Mouse (Mus musculus): Measurements from ENCODE around the gene 4930412O13Rik.

The 4930412O13Rik gene

GRCm38 (mm10) chr2:9881051-9881591, at the start of gene 4930412O13Rik:
Gene 4930412O13Rik, plus strand, starts transcription at chr2:9881252.
- DNase-seq (ENCODE audit: low spot score), result no peak

- DNase-seq (ENCODE audit: low spot score), result no peak
Observed at GRCm38 (mm10) chr2:9833712-9834111, 47.3 kb upstream of the 4930412O13Rik start.

- no peak for DNase-seq (ENCODE audit: low spot score)
Observed at GRCm38 (mm10) chr2:9835195-9835594, 45.9 kb upstream of the 4930412O13Rik start.

GRCm38 (mm10) chr2:9852851-9853576, 28.0 kb upstream of the 4930412O13Rik start:
- DNase-seq (ENCODE audit: low spot score), result no peak

- no peak for DNase-seq (ENCODE audit: low spot score)
Observed at GRCm38 (mm10) chr2:9855861-9856260, 25.2 kb upstream of the 4930412O13Rik start.

- DNase-seq (ENCODE audit: low spot score), result no peak
Observed at GRCm38 (mm10) chr2:9860698-9861097, 20.4 kb upstream of the 4930412O13Rik start.

GRCm38 (mm10) chr2:9867092-9867825, 13.8 kb upstream of the 4930412O13Rik start:
- no peak for DNase-seq (ENCODE audit: low spot score)

GRCm38 (mm10) chr2:9871141-9871716, 9.8 kb upstream of the 4930412O13Rik start:
- DNase-seq (ENCODE audit: low spot score), result no peak

- no peak for DNase-seq (ENCODE audit: low spot score)
Observed at GRCm38 (mm10) chr2:9871798-9872197, 9.3 kb upstream of the 4930412O13Rik start.

- no peak for DNase-seq (ENCODE audit: low spot score)
Observed at GRCm38 (mm10) chr2:9872682-9873081, 8.4 kb upstream of the 4930412O13Rik start.

- no peak for DNase-seq (ENCODE audit: low spot score)
Observed at GRCm38 (mm10) chr2:9873757-9874156, 7.3 kb upstream of the 4930412O13Rik start.

GRCm38 (mm10) chr2:9874467-9875219, 6.4 kb upstream of the 4930412O13Rik start:
- no peak for DNase-seq (ENCODE audit: low spot score)

GRCm38 (mm10) chr2:9875220-9875619, 5.8 kb upstream of the 4930412O13Rik start:
- DNase-seq (ENCODE audit: low spot score), result no peak

- DNase-seq (ENCODE audit: low spot score), result no peak
Observed at GRCm38 (mm10) chr2:9875676-9876357, 5.2 kb upstream of the 4930412O13Rik start.

- DNase-seq (ENCODE audit: low spot score), result no peak
Observed at GRCm38 (mm10) chr2:9876621-9877325, 4.3 kb upstream of the 4930412O13Rik start.

GRCm38 (mm10) chr2:9877326-9877690, 3.7 kb upstream of the 4930412O13Rik start:
- DNase-seq (ENCODE audit: low spot score), result no peak

- no peak for DNase-seq (ENCODE audit: low spot score)
Observed at GRCm38 (mm10) chr2:9877966-9878563, 3.0 kb upstream of the 4930412O13Rik start.

GRCm38 (mm10) chr2:9878564-9879081, 2.4 kb upstream of the 4930412O13Rik start:
- no peak for DNase-seq (ENCODE audit: low spot score)

GRCm38 (mm10) chr2:9879092-9879491, 2.0 kb upstream of the 4930412O13Rik start:
- no peak for DNase-seq (ENCODE audit: low spot score)

- peak; percentile 77 for DNase-seq (ENCODE audit: low spot score)
Observed at GRCm38 (mm10) chr2:9879493-9879892, 1.6 kb upstream of the 4930412O13Rik start.
